Comparison of ENCODE assay signal across 8 mouse cellular contexts in genomic region chr3:122245878-122246332, GRCm38 (mm10). TPM values are rescaled to one million over a fixed set of nuclear protein-coding genes. Genes with fewer than 3 reads are reported as not detected.
A peak's percentile ranks its signal among the peaks of the same experiment; 100 is the strongest.
DNase-seq lines count a peak whose midpoint lies in the region; ATAC-seq and TF ChIP-seq lines count a peak whose summit lies in the region.

No protein-coding gene starts in this region.

- peak overlapping the region; percentile 77 for H3K27ac ChIP-seq in ES-E14 (ENCODE audit: insufficient read depth, low read depth, low read length, poor library complexity, severe bottlenecking)
- H3K27ac ChIP-seq in bone marrow macrophage, adult 2 months (ENCODE audit: insufficient read depth, low read depth, low read length): peak overlapping the region; percentile 69
- peak overlapping the region; percentile 95 for H3K27ac ChIP-seq in heart, embryonic 13.5 days (replicated peaks)
- H3K27ac ChIP-seq in kidney, postnatal 0 days: peak overlapping the region; percentile 93
- H3K27ac ChIP-seq in lung, embryonic 15.5 days: peak overlapping the region; percentile 94

- TF ChIP-seq CTCF in bone marrow macrophage, adult 2 months (IDR thresholded peaks at IDR 0.05; ENCODE audit: low read depth, low read length): no peak
- peak; percentile 44 for TF ChIP-seq CTCF in kidney, postnatal 0 days (IDR thresholded peaks at IDR 0.05; ENCODE audit: low read depth)

- peak overlapping the region; percentile 90 for H3K9ac ChIP-seq in ES-E14 (ENCODE audit: insufficient read depth, low read depth, low read length, poor library complexity, severe bottlenecking)
- peak overlapping the region; percentile 96 for H3K9ac ChIP-seq in heart, embryonic 13.5 days
- H3K9ac ChIP-seq in kidney, postnatal 0 days (ENCODE audit: low read depth, low read length): peak overlapping the region; percentile 90
- H3K9ac ChIP-seq in lung, embryonic 15.5 days: peak overlapping the region; percentile 90

- DNase-seq in ES-E14 (ENCODE audit: low read depth, low spot score): no peak
- peak; percentile 57 for DNase-seq in kidney, postnatal 0 days (ENCODE audit: low spot score)
- peak; percentile 30 for DNase-seq in ovary, postnatal 10 days (ENCODE audit: low spot score)
- peak; percentile 49 to 57 for DNase-seq in urinary bladder, postnatal 36 days (ENCODE audit: low spot score in 2 of 2)

- H3K27me3 ChIP-seq in heart, embryonic 13.5 days (replicated peaks): no peaks in the 10 kb centered on the region
- H3K27me3 ChIP-seq in kidney, postnatal 0 days (ENCODE audit: insufficient read depth, low read length): no peaks in the 10 kb centered on the region
- no peaks in the 10 kb centered on the region for H3K27me3 ChIP-seq in lung, embryonic 15.5 days

- peak overlapping the region; percentile 79 for H3K4me2 ChIP-seq in heart, embryonic 13.5 days
- peak overlapping the region; percentile 83 for H3K4me2 ChIP-seq in kidney, postnatal 0 days (ENCODE audit: low read length)
- H3K4me2 ChIP-seq in lung, embryonic 15.5 days: peak overlapping the region; percentile 86

- no peaks in the 10 kb centered on the region for H3K9me3 ChIP-seq in ES-E14 (ENCODE audit: control insufficient read depth, insufficient read depth, low read depth, low read length)
- no peaks in the 10 kb centered on the region for H3K9me3 ChIP-seq in heart, embryonic 13.5 days
- no peaks in the 10 kb centered on the region for H3K9me3 ChIP-seq in kidney, postnatal 0 days (replicated peaks; ENCODE audit: low read length)
- no peaks in the 10 kb centered on the region for H3K9me3 ChIP-seq in lung, embryonic 15.5 days

- peak; percentile 11; the same call in 1 of the 2 replicates for ATAC-seq in erythroblast, adult 5-6 weeks (replicated peaks; ENCODE audit: low FRiP score, poor library complexity, severe bottlenecking)
- peak; percentile 20; the same call in 1 of the 2 replicates for ATAC-seq in heart, embryonic 13.5 days (ENCODE audit: extremely low read depth, insufficient number of reproducible peaks, low FRiP score, low TSS enrichment)
- peak; percentile 46 for ATAC-seq in kidney, postnatal 0 days (replicated peaks; ENCODE audit: low FRiP score, low read depth)
- peak; percentile 33 for ATAC-seq in lung, embryonic 15.5 days (ENCODE audit: borderline replicate concordance, extremely low read depth, low FRiP score, low TSS enrichment)

- under 1% methylated on average over 50 of the region's 50 CpGs for WGBS in heart, embryonic 13.5 days
- WGBS in kidney, postnatal 0 days: 0% methylated on average over 47 of the region's 50 CpGs
- WGBS in lung, embryonic 15.5 days: 0% methylated on average over 45 of the region's 50 CpGs

- no peak for TF ChIP-seq POLR2A in bone marrow macrophage, adult 2 months (IDR thresholded peaks at IDR 0.05; ENCODE audit: borderline replicate concordance, low read depth, low read length)

- H3K36me3 ChIP-seq in ES-E14 (ENCODE audit: control insufficient read depth, insufficient read depth, low read length, poor library complexity, severe bottlenecking): no peaks in the 10 kb centered on the region
- peaks cover 4% of the 10 kb centered on the region; the same call in 1 of the 2 replicates for H3K36me3 ChIP-seq in heart, embryonic 13.5 days
- no peaks in the 10 kb centered on the region for H3K36me3 ChIP-seq in kidney, postnatal 0 days (ENCODE audit: insufficient read depth, low read length)
- H3K36me3 ChIP-seq in lung, embryonic 15.5 days: no peaks in the 10 kb centered on the region

- in situ Hi-C loops in ES-E14 (cut with MboI; ENCODE audit: low sequenced_read_pairs in 2 of 2, unreplicated experiment in 2 of 2): no loop called here

- H3K4me1 ChIP-seq in ES-E14 (ENCODE audit: control insufficient read depth in 2 of 2, insufficient read depth in 2 of 2, low read length in 2 of 2, poor library complexity in 1 of 2): peaks cover 13% of the 10 kb centered on the region in 2 experiments; a peak in 3 of 4 replicates
- H3K4me1 ChIP-seq in bone marrow macrophage, adult 2 months (ENCODE audit: control insufficient read depth, insufficient read depth, low read length): peaks cover 35% of the 10 kb centered on the region
- H3K4me1 ChIP-seq in heart, embryonic 13.5 days: peaks cover 31% of the 10 kb centered on the region
- 0 out of 2 replicates have a peak, but pooled peaks cover 2% of the 10 kb centered on the region for H3K4me1 ChIP-seq in kidney, postnatal 0 days (replicated peaks; ENCODE audit: insufficient read depth, low read length)
- peaks cover 19% of the 10 kb centered on the region for H3K4me1 ChIP-seq in lung, embryonic 15.5 days

- H3K4me3 ChIP-seq in ES-E14 (ENCODE audit: insufficient read depth in 1 of 2, low read depth in 1 of 2, low read length in 2 of 2, poor library complexity in 1 of 2, severe bottlenecking in 1 of 2): peak overlapping the region; percentile 83 to 87
- peak overlapping the region; percentile 98 for H3K4me3 ChIP-seq in bone marrow macrophage, adult 2 months (ENCODE audit: insufficient read depth, low read length)
- peak overlapping the region; percentile 96 for H3K4me3 ChIP-seq in heart, embryonic 13.5 days
- H3K4me3 ChIP-seq in kidney, postnatal 0 days (replicated peaks; ENCODE audit: low read depth, low read length): peak overlapping the region; percentile 89
- H3K4me3 ChIP-seq in lung, embryonic 15.5 days: peak overlapping the region; percentile 99

TF ChIP-seq in ES-E14, 5 proteins besides CTCF, POLR2A, EP300 and RAD21:
- TF ChIP-seq ZC3H11A (IDR thresholded peaks at IDR 0.05; ENCODE audit: borderline replicate concordance, low read depth, low read length): no peak
- TF ChIP-seq HCFC1 (IDR thresholded peaks at IDR 0.05; ENCODE audit: borderline replicate concordance, insufficient read depth, low read length): no peak
- no peak for TF ChIP-seq ZNF384 (IDR thresholded peaks at IDR 0.05; ENCODE audit: low read depth, low read length)
- TF ChIP-seq MAFK (IDR thresholded peaks at IDR 0.05; ENCODE audit: insufficient read depth, low read depth, low read length): no peak
- no peak for TF ChIP-seq CHD2 (IDR thresholded peaks at IDR 0.05; ENCODE audit: low read depth, low read length)

RNA-seq across cellular contexts. Expression of gene Gclm, which starts 0.5 kb away (rescaled TPM):
- 44.9 and 62.8 TPM in 2 replicates for total RNA-seq in ES-E14 (2012; rRNA removed)
- 305 and 316 TPM in 2 replicates for polyA plus RNA-seq in bone marrow macrophage, adult 2 months (2012; ENCODE audit: insufficient read depth, insufficient read length, missing spikeins)
- 276 and 381 TPM in 2 replicates for total RNA-seq in erythroblast, adult 5-6 weeks (2015; ENCODE audit: low replicate concordance)
- total RNA-seq in erythroblast, adult 5-6 weeks (2017; ENCODE audit: low replicate concordance): 373 and 560 TPM in 2 replicates
- polyA plus RNA-seq in heart, embryonic 13.5 days (2015; fragmentation: Nextera tagmentation; extraction: Ambion mirVana): 80.1 and 90.0 TPM in 2 replicates
- polyA plus RNA-seq in kidney, postnatal 0 days (2015; fragmentation: Nextera tagmentation; extraction: Ambion mirVana): 238 and 242 TPM in 2 replicates
- polyA plus RNA-seq in lung, embryonic 15.5 days (2015; fragmentation: Nextera tagmentation; extraction: Ambion mirVana): 90.6 and 103 TPM in 2 replicates

RNA-seq across cellular contexts. Expression of gene Dnttip2, which starts 28.3 kb away (rescaled TPM):
- 75.0 and 97.6 TPM in 2 replicates for total RNA-seq in ES-E14 (2012; rRNA removed)
- 43.5 and 45.8 TPM in 2 replicates for polyA plus RNA-seq in bone marrow macrophage, adult 2 months (2012; ENCODE audit: insufficient read depth, insufficient read length, missing spikeins)
- 32.8 and 70.5 TPM in 2 replicates for total RNA-seq in erythroblast, adult 5-6 weeks (2015; ENCODE audit: low replicate concordance)
- 19.3 and 34.0 TPM in 2 replicates for total RNA-seq in erythroblast, adult 5-6 weeks (2017; ENCODE audit: low replicate concordance)
- 44.5 and 45.0 TPM in 2 replicates for polyA plus RNA-seq in heart, embryonic 13.5 days (2015; fragmentation: Nextera tagmentation; extraction: Ambion mirVana)
- polyA plus RNA-seq in kidney, postnatal 0 days (2015; fragmentation: Nextera tagmentation; extraction: Ambion mirVana): 60.4 and 62.2 TPM in 2 replicates
- polyA plus RNA-seq in lung, embryonic 15.5 days (2015; fragmentation: Nextera tagmentation; extraction: Ambion mirVana): 60.5 and 67.8 TPM in 2 replicates

RNA-seq across cellular contexts. Expression of gene Bcar3, which starts 48.0 kb away (rescaled TPM):
- total RNA-seq in ES-E14 (2012; rRNA removed): 21.7 and 24.5 TPM in 2 replicates
- 6.8 and 9.8 TPM in 2 replicates for polyA plus RNA-seq in bone marrow macrophage, adult 2 months (2012; ENCODE audit: insufficient read depth, insufficient read length, missing spikeins)
- 1.3 TPM in 1 of 2 replicates, not detected in the other for total RNA-seq in erythroblast, adult 5-6 weeks (2015; ENCODE audit: low replicate concordance)
- total RNA-seq in erythroblast, adult 5-6 weeks (2017; ENCODE audit: low replicate concordance): 0.34 and 0.70 TPM in 2 replicates
- 3.6 and 4.8 TPM in 2 replicates for polyA plus RNA-seq in heart, embryonic 13.5 days (2015; fragmentation: Nextera tagmentation; extraction: Ambion mirVana)
- 18.8 and 20.7 TPM in 2 replicates for polyA plus RNA-seq in kidney, postnatal 0 days (2015; fragmentation: Nextera tagmentation; extraction: Ambion mirVana)
- polyA plus RNA-seq in lung, embryonic 15.5 days (2015; fragmentation: Nextera tagmentation; extraction: Ambion mirVana): 14.7 and 16.2 TPM in 2 replicates
